Mouse (Mus musculus) neural tube, embryonic 14.5 days (tissue): ENCODE measurements around the gene Ptprj. TPM values are rescaled to one million over a fixed set of nuclear protein-coding genes. Genes with fewer than 3 reads are reported as not detected.

ENCODE experiments used
- ATAC-seq: fragments of 200-750 bp; cut with Nextera tagmentation; 2 replicates; pipeline ENCODE4 v1.8.0; 2017; ENCODE audit warnings: low read depth, mild to moderate bottlenecking, moderate TSS enrichment, moderate library complexity
- H3K27ac ChIP-seq: fragments of 300-500 bp; sonication (generic); 2 replicates; pipeline ENCODE4 v1.5.1; 2014; ENCODE audit warnings: low read depth, mild to moderate bottlenecking, control low read depth, low read length, moderate library complexity, mixed read lengths
- H3K27me3 ChIP-seq: fragments of 300-500 bp; sonication (generic); 2 replicates; pipeline ENCODE4 v1.6.1; 2014; ENCODE audit warnings: low read length; ENCODE audit not compliant: control insufficient read depth, insufficient read depth
- H3K36me3 ChIP-seq: fragments of 300-500 bp; sonication (generic); 2 replicates; pipeline ENCODE4 v1.6.1; 2014; ENCODE audit warnings: low read length, mixed read lengths; ENCODE audit not compliant: control insufficient read depth, insufficient read depth
- H3K4me1 ChIP-seq: fragments of 300-500 bp; sonication (generic); 2 replicates; pipeline ENCODE4 v1.6.1; 2014; ENCODE audit warnings: low read length; ENCODE audit not compliant: control insufficient read depth, insufficient read depth
- H3K4me2 ChIP-seq: fragments of 300-500 bp; sonication (generic); 2 replicates; pipeline ENCODE4 v1.6.1; 2014; ENCODE audit warnings: mild to moderate bottlenecking, low read depth, low read length, control low read depth
- H3K4me3 ChIP-seq: fragments of 300-500 bp; sonication (generic); 2 replicates; pipeline ENCODE4 v1.5.1; 2014; ENCODE audit warnings: low read depth, low read length, control low read depth, mixed read lengths
- H3K9ac ChIP-seq: fragments of 300-500 bp; sonication (generic); replicated peaks from 2 replicates; pipeline ENCODE4 v1.6.1; 2014; ENCODE audit warnings: low read depth, mild to moderate bottlenecking, control low read depth, low read length, mixed read lengths
- H3K9me3 ChIP-seq: fragments of 300-500 bp; sonication (generic); 2 replicates; pipeline ENCODE4 v1.6.1; 2016; ENCODE audit warnings: low read length; ENCODE audit not compliant: control insufficient read depth
- WGBS: fragments of 180-500 bp; shearing (Covaris S2); extraction: QIAGEN DNeasy Blood & Tissue Kit; methylation state at CpG from one replicate; pipeline ENCODE4 v1.1.7; 2014; 5-methylcytosine and 5-hydroxymethylcytosine counted together
- polyA plus RNA-seq: library from polyadenylated mRNA; unstranded; fragments of >200 nt; fragmentation: Nextera tagmentation; extraction: Ambion mirVana; gene quantifications from 2 replicates; pipeline ENCODE4 v1.2.1, GENCODE M21; 2014

The Ptprj gene
- polyA plus RNA-seq = 9.3 and 9.7 TPM in 2 replicates

DNA sequence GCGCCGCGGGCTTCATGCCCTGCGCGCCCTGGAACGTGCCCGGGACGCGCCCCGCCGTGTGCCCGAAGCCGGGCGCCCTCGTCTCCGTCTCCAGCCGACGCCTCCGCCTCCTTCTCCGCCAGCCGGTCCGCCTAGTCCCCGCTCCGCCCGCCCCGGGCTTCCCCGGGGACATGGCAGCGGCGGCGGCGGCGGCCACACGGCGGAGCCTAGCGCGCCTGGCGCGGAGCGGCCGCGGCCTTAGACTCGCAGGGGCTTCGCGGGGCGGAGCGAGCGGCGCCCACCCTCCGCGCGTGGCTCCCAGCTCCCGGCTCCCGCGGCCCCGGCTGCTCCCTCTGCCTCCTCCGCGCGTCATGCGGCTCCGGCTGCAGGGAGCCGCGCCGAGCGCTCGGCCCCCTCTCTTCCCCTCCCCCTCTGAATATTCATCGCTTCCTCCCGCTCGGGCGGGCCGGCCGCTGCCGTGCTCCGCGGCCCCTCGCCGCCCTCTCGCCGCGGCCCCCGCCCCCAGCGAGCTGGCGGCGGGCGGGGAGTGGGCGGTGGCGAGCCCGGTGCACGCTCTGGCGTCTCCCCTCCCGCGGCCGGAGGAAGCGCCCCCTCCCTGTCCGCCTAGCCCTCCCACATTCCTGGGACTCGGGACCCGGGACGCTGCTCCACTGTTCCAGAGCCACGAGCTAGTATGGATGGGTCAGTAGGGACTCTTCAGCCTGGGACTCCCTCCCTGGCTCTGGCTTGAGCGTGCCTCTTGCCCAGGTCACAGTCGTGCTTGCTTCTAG lies at the start of gene Ptprj:
Gene Ptprj, minus strand, starts transcription at position 412 of the 770 bp plus-strand sequence.
- Histone ChIP-seq H3K27ac (peak within 1 kb of the TSS; percentile 86), H3K36me3 (no peaks in the 10 kb centered on the region), H3K27me3 (no peaks in the 10 kb centered on the region), H3K4me1 (0 out of 2 replicates have a peak, but pooled peaks cover 3% of the 10 kb centered on the region), H3K4me3 (peak within 1 kb of the TSS; percentile 91), H3K9me3 (no peaks in the 10 kb centered on the region), H3K4me2 (peak within 1 kb of the TSS; percentile 71), H3K9ac (peak within 1 kb of the TSS; percentile 96)
- WGBS = under 1% methylated on average over 30 of the region's 100 CpGs
- peak; percentile 87 for ATAC-seq

DNA sequence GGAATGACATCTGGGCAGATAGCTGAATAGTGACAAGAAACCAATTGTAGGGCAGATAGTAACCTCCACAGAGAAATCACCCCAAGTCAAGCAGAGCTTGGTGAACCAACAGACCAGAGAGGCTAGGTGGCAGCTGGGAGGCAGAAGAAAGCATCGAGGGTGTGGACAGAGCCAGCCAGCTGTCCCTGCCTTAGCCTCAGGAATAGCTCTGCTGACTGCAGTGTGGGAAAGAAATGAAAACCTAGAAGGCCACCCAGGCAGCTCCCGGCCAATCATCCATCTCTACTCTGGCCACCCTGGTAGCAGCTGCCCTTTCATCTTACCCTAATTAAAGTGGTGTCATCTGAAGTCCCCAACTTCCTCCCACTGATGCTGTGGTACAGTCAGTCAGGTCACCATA lies 49.1 kb upstream of the Ptprj start:
- Histone ChIP-seq H3K27ac (no peak overlapping the region), H3K4me3 (no peak overlapping the region), H3K4me1 (no peaks in the 10 kb centered on the region), H3K9ac (no peak overlapping the region), H3K27me3 (no peaks in the 10 kb centered on the region), H3K36me3 (no peaks in the 10 kb centered on the region), H3K4me2 (no peak overlapping the region), H3K9me3 (no peaks in the 10 kb centered on the region)
- ATAC-seq = no peak
- WGBS = 37% methylated on average over 2 of the region's 2 CpGs

GRCm38 (mm10) chr2:90628261-90628660 lies 47.8 kb upstream of the Ptprj start:
- Histone ChIP-seq H3K9ac (no peak overlapping the region), H3K27me3 (no peaks in the 10 kb centered on the region), H3K27ac (no peak overlapping the region), H3K36me3 (no peaks in the 10 kb centered on the region), H3K9me3 (no peaks in the 10 kb centered on the region), H3K4me3 (no peak overlapping the region), H3K4me2 (no peak overlapping the region), H3K4me1 (no peaks in the 10 kb centered on the region)
- ATAC-seq = no peak
- WGBS = 90% methylated on average over 5 of the region's 5 CpGs

DNA sequence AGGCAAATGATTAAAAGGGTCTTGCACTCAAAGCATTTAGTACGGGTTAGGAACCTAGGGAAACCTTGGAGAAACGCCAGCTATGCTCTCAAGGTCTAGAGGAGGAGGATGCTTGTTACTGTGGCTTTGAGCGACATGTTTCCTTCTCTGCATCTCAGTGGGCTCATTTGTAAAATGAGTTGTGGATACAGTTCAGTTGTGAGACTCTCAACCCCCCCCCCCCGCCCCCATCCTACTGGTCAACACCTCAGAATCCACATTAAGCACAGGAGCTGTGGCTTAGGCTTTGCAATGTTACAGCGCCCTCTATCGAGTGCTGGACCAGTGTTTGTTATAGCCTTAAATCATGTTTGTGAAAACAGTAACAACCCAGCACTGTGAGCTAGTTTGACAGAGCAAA lies 44.5 kb upstream of the Ptprj start:
- H3K9ac ChIP-seq = no peak overlapping the region
- no peak overlapping the region for H3K27ac ChIP-seq
- no peaks in the 10 kb centered on the region for H3K27me3 ChIP-seq
- H3K4me2 ChIP-seq = no peak overlapping the region
- H3K36me3 ChIP-seq = no peaks in the 10 kb centered on the region
- ATAC-seq = peak; percentile 58; the same call in 1 of the 2 replicates
- 12% methylated on average over 6 of the region's 6 CpGs for WGBS
- H3K4me3 ChIP-seq = no peak overlapping the region
- no peaks in the 10 kb centered on the region for H3K4me1 ChIP-seq
- no peaks in the 10 kb centered on the region for H3K9me3 ChIP-seq

- ATAC-seq = peak; percentile 34; the same call in 1 of the 2 replicates
- no peak overlapping the region for H3K4me3 ChIP-seq
Measured at GRCm38 (mm10) chr2:90624339-90624738, 43.9 kb upstream of the Ptprj start.

GRCm38 (mm10) chr2:90620815-90621214 lies 40.4 kb upstream of the Ptprj start:
- Histone ChIP-seq H3K4me3 (no peak overlapping the region), H3K27ac (no peak overlapping the region), H3K27me3 (no peaks in the 10 kb centered on the region), H3K4me1 (no peaks in the 10 kb centered on the region), H3K36me3 (no peaks in the 10 kb centered on the region), H3K9me3 (no peaks in the 10 kb centered on the region), H3K4me2 (no peak overlapping the region), H3K9ac (no peak overlapping the region)
- WGBS = 81% methylated on average over 5 of the region's 5 CpGs
- no peak for ATAC-seq

More at GRCm38 (mm10) chr2:90624339-90624738, 43.9 kb upstream of the Ptprj start:
- 28% methylated on average over 4 of the region's 4 CpGs for WGBS
- Histone ChIP-seq H3K27me3 (no peaks in the 10 kb centered on the region), H3K36me3 (no peaks in the 10 kb centered on the region), H3K27ac (no peak overlapping the region), H3K4me1 (no peaks in the 10 kb centered on the region), H3K9ac (no peak overlapping the region), H3K4me2 (no peak overlapping the region), H3K9me3 (no peaks in the 10 kb centered on the region)

GRCm38 (mm10) chr2:90619648-90620047 lies 39.2 kb upstream of the Ptprj start:
- Histone ChIP-seq H3K27me3 (no peaks in the 10 kb centered on the region), H3K4me3 (no peak overlapping the region), H3K9me3 (no peaks in the 10 kb centered on the region), H3K9ac (no peak overlapping the region), H3K36me3 (no peaks in the 10 kb centered on the region), H3K4me1 (no peaks in the 10 kb centered on the region), H3K27ac (no peak overlapping the region), H3K4me2 (no peak overlapping the region)
- 51% methylated on average over 2 of the region's 2 CpGs for WGBS
- ATAC-seq = no peak

DNA sequence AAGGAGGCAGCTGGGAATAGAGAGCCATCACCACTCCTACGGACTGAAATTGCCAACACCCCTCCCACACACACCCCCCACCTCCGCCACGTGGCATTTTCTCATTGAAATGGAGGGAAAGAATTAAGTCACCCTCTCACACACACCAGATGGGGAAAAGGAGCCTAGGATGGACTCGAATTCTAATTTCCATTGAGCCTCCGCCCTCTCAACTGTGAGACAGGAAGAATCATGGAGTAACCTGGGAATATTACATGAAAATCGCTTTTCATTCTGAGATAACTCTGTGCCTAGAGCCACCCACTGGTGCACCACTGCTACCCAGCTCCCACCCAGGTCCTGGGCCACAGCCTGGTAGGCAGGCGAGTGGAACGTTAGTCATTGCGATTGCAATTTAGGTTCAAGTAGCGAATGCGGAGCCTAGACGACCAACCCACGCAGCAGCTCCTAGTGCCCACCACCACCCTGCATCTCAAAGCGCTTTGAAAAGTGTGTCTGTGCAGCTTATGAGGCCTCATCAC lies 34.3 kb upstream of the Ptprj start:
- H3K27me3 ChIP-seq = no peaks in the 10 kb centered on the region
- H3K9ac ChIP-seq = no peak overlapping the region
- H3K4me2 ChIP-seq = no peak overlapping the region
- no peaks in the 10 kb centered on the region for H3K4me1 ChIP-seq
- 86% methylated on average over 14 of the region's 14 CpGs for WGBS
- H3K4me3 ChIP-seq = no peak overlapping the region
- no peaks in the 10 kb centered on the region for H3K9me3 ChIP-seq
- no peak overlapping the region for H3K27ac ChIP-seq
- no peaks in the 10 kb centered on the region for H3K36me3 ChIP-seq
- no peak for ATAC-seq

DNA sequence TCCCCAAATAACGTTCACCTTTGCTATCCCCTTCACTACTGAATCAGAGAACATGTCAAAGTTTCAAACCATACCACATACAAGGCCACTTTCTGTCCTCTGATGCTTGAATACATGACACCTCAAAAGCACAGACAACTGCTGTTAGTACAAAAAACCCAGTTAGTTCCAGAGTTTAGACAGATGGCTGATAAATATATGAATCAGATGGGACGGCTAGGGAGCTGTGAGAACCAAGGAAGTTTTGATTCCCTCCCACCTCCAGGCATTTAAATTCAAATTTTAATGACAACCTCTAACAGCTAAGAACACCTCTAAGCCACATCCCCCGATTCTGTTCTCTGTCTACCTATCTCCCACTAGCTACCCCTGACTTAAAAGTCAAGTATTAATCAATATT lies 33.1 kb upstream of the Ptprj start:
- H3K4me1 ChIP-seq = no peaks in the 10 kb centered on the region

More for the DNA sequence above, 33.1 kb upstream of the Ptprj start:
- H3K9me3 ChIP-seq = no peaks in the 10 kb centered on the region
- 78% methylated on average over 3 of the region's 3 CpGs for WGBS
- H3K27me3 ChIP-seq = no peaks in the 10 kb centered on the region
- ATAC-seq = no peak
- H3K27ac ChIP-seq = no peak overlapping the region
- H3K36me3 ChIP-seq = no peaks in the 10 kb centered on the region
- H3K4me3 ChIP-seq = no peak overlapping the region
- H3K9ac ChIP-seq = no peak overlapping the region
- H3K4me2 ChIP-seq = no peak overlapping the region
